Mouse (Mus musculus) megakaryocyte, embryonic 14.5 days (primary cell): ENCODE data around the gene Twf2. TPM values are rescaled to one million over a fixed set of nuclear protein-coding genes. Genes with fewer than 3 reads are reported as not detected.

Experiments used
- H3K27me3 ChIP-seq: replicated peaks from 2 replicates; pipeline ENCODE3; 2012; ENCODE audit warnings: inconsistent platforms
- H3K36me3 ChIP-seq: replicated peaks from 2 replicates; pipeline ENCODE3; 2012; ENCODE audit warnings: low read length, inconsistent platforms, mixed read lengths
- H3K4me1 ChIP-seq: 2 replicates; pipeline ENCODE4 v1.6.1; 2012; ENCODE audit warnings: inconsistent platforms
- H3K4me3 ChIP-seq: replicated peaks from 2 replicates; pipeline ENCODE3; 2012; ENCODE audit warnings: moderate library complexity, mild to moderate bottlenecking, inconsistent platforms
- H3K9me3 ChIP-seq: 2 replicates; pipeline ENCODE4 v1.6.1; 2012; ENCODE audit warnings: inconsistent platforms
- FLI1 ChIP-seq: IDR thresholded peaks from 2 replicates; pipeline ENCODE4 v1.6.1; 2012; ENCODE audit warnings: low read length, inconsistent platforms, mixed read lengths
- GATA1 ChIP-seq: IDR thresholded peaks from 3 replicates; pipeline ENCODE4 v1.6.1; 2012; ENCODE audit warnings: mixed read lengths, low read length, inconsistent platforms, borderline replicate concordance
- polyA plus RNA-seq: library from polyadenylated mRNA; stranded (reverse); fragments of >175 nt; gene quantifications from 2 replicates; pipeline ENCODE4 v1.2.3, GENCODE M21; 2012; ENCODE audit warnings: low replicate concordance; ENCODE audit not compliant: insufficient read depth

The Twf2 gene
- polyA plus RNA-seq, 1 experiment = 149 TPM

DNA sequence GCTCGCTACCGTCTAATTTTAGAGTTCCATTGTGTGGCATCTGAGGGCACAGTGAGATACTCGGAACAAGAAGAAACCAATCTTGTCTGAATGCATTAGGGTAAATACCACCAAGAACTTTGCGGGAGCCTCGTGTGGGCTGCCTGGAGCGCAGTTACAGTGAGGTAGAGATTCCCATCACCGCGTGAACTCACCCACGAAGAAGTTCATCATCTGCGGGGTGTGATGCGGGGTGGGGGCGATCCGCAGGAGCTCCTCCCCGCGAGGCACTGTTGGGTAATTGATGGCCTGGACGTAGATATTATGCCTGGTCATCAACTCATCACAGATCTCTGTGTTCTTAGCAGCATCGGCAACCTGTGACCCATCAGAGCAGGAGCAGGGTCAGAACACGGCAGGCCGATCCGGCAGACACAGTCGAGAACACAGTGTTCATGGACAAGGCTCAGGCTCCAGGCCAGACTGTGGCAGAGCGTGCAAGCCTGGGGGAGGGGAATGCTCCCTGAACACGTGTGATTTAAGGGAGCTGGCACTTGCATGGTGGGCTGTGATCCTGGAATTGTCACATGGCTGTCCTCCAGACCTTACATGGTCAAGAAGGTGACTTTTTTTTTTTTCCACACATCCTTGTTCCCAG is 32.4 kb downstream of the Twf2 start:
- H3K9me3 ChIP-seq = no peaks in the 10 kb centered on the region
- TF ChIP-seq GATA1 = no peak
- TF ChIP-seq FLI1 = no peak
- peaks cover 2% of the 10 kb centered on the region for H3K27me3 ChIP-seq
- H3K4me3 ChIP-seq = no peak overlapping the region
- H3K36me3 ChIP-seq = peaks cover 79% of the 10 kb centered on the region
- peaks cover 13% of the 10 kb centered on the region for H3K4me1 ChIP-seq

GRCm38 (mm10) chr9:106236156-106236817 is 33.4 kb downstream of the Twf2 start:
- no peaks in the 10 kb centered on the region for H3K9me3 ChIP-seq
- H3K4me1 ChIP-seq = peaks cover 3% of the 10 kb centered on the region
- peaks cover 1% of the 10 kb centered on the region for H3K27me3 ChIP-seq
- TF ChIP-seq FLI1 (no peak), GATA1 (no peak)
- H3K4me3 ChIP-seq = no peak overlapping the region
- peaks cover 89% of the 10 kb centered on the region for H3K36me3 ChIP-seq

DNA sequence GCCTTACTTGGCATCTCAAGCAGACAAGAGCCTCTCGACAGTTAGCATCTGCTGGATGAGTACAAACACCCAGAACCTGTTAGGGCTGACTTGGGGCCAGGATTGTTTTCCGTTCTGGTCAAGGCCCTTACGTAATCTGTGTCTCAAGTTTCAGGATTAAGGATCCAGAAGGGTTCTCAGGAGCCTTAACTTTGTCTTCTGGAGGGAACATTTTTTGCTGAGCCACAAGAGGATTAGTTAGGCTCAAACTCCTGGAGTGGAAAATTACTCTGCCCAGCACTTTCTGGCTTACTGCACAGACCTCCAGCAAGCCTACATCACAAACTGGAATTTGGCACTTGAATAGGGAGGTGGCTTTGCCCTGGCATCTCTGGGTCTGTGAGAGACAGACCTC is 33.9 kb downstream of the Twf2 start:
- TF ChIP-seq FLI1 = no peak
- TF ChIP-seq GATA1 = no peak
- H3K36me3 ChIP-seq = peaks cover 94% of the 10 kb centered on the region
- H3K9me3 ChIP-seq = no peaks in the 10 kb centered on the region
- no peaks in the 10 kb centered on the region for H3K4me1 ChIP-seq
- no peaks in the 10 kb centered on the region for H3K27me3 ChIP-seq
- no peak overlapping the region for H3K4me3 ChIP-seq

DNA sequence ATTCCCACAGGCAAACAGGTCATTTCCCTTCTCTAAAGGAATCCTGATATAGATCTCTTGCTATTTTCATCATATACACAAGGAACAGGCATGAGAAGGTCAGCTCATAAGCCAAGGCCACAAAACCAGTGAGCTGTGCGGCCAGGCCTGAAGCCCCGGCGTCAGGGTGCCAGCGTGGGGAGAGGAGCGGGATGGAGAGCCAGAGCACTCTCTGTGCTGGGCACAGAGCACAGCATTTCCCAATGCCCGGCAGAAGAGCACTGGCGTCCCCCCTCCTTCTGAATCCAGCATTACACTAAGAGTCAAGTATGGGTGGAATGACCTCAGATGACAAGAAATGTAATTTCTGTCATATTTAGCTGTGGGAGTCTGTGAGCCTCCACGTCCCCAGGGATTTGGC is 34.5 kb downstream of the Twf2 start:
- Histone ChIP-seq H3K4me3 (no peak overlapping the region), H3K9me3 (no peaks in the 10 kb centered on the region), H3K36me3 (peaks cover 99% of the 10 kb centered on the region), H3K4me1 (no peaks in the 10 kb centered on the region), H3K27me3 (no peaks in the 10 kb centered on the region)
- TF ChIP-seq FLI1 (no peak), GATA1 (no peak)

DNA sequence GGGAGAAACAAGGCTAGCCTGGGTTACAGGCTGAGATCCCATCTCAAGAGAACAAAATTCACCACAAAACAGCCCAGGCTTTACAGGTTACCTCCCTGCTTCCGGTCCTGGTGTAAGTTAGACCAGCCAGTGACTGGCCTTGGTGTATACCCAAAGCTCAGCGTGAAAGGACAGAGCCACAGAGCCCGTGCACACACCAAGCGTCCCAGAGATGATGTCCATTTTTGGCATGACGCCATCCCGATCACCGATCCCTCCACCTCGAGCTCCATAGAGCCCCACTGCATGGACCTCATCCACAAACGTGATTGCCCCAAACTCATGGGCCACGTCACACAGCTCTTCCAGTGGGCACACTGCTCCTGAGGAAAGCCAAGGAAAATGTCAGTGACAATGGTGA is 35.0 kb downstream of the Twf2 start:
- Histone ChIP-seq H3K4me1 (peaks cover 3% of the 10 kb centered on the region; the same call in 1 of the 2 replicates), H3K36me3 (peaks cover 99% of the 10 kb centered on the region), H3K4me3 (no peak overlapping the region), H3K9me3 (no peaks in the 10 kb centered on the region), H3K27me3 (no peaks in the 10 kb centered on the region)
- TF ChIP-seq FLI1 (no peak), GATA1 (no peak)

- peaks cover 84% of the 10 kb centered on the region for H3K36me3 ChIP-seq
- no peaks in the 10 kb centered on the region for H3K9me3 ChIP-seq
- no peak for TF ChIP-seq GATA1
- TF ChIP-seq FLI1 = no peak
- H3K4me1 ChIP-seq = peaks cover 23% of the 10 kb centered on the region
- H3K4me3 ChIP-seq = no peak overlapping the region
- H3K27me3 ChIP-seq = no peaks in the 10 kb centered on the region
These were observed 38.7 kb downstream of the Twf2 start for GRCm38 (mm10) chr9:106241541-106242164.

DNA sequence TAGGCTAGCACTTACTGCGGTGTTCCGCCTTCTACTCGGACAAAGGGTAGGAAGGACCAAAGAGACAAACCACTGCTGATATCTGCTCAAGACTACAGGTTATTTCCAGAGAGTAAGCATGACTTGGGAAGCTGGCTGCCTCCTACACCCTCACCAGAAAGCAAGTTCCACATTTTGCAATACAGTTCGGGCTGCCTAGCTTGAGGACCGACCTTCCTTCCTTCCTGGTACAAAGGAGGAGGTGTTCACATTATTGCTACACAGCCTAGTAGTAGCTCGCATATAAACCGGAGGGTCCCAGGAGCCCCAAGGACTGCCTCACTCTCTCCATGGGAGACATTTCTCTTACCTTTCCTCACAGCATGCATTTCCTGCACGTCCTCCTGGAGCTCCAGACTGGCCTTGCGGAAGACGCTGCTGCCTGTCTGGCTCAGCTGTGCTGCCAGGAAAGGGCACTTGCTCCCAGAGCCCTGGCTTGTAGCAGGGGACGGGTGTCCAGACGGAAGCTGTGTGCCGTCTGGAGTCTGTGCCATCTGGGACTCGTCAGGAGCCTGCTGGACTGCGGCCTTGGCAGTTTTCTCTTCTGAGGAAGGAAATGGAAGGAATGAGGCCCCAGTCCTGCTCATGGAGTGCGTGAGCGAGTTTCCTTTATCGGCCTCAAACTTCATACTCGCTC is 40.0 kb downstream of the Twf2 start:
- peaks cover 33% of the 10 kb centered on the region for H3K4me1 ChIP-seq
- H3K36me3 ChIP-seq = peaks cover 71% of the 10 kb centered on the region
- TF ChIP-seq GATA1 (no peak), FLI1 (no peak)
- H3K9me3 ChIP-seq = no peaks in the 10 kb centered on the region
- H3K27me3 ChIP-seq = no peaks in the 10 kb centered on the region
- H3K4me3 ChIP-seq = peak overlapping the region; percentile 56

DNA sequence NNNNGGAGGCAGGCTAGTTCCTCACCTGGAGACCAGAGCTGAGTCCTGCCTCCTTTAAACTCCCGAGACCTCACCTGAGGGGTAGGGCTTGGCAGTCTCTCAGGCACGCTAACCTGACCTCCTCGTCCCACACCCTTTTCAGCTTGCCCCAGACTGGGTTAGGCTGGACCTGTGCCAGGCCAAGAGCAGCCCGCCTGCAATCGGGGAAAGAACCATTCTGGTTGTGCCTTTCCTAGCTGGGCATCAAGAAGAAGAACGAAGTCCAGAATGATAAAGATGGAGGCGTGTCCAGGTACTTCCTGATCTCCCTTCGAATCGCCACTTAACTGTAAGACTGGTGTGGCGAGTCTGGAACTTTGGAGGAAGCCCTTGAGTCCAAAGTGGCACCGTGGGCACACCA is 46.6 kb downstream of the Twf2 start:
- no peak for TF ChIP-seq GATA1
- no peak for TF ChIP-seq FLI1
- Histone ChIP-seq H3K4me3 (no peak overlapping the region), H3K27me3 (peaks cover 8% of the 10 kb centered on the region), H3K36me3 (peaks cover 15% of the 10 kb centered on the region), H3K4me1 (peaks cover 58% of the 10 kb centered on the region), H3K9me3 (peaks cover 3% of the 10 kb centered on the region; the same call in 1 of the 2 replicates)

DNA sequence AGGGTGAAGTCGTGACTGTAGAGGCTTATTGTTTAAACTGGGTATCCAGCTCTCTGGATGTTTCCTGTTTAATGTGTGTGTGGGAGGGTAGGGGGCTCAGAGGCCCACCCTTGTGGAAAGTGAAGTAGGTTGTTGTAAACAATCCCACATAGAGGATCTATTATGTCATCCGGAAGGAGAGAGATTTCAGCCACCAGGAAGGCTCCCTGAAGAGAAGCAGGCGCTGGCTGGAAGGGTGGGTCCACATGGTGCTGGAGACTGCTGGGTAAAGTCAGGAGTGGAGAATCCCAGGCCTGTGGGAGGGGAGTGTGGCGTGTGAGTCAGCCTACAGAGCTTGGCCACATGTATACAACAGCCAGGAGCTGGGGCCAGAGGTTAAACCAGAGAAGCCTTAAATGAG is 47.3 kb downstream of the Twf2 start:
- peaks cover 8% of the 10 kb centered on the region for H3K36me3 ChIP-seq
- no peak for TF ChIP-seq GATA1
- TF ChIP-seq FLI1 = no peak
- peaks cover 3% of the 10 kb centered on the region; the same call in 1 of the 2 replicates for H3K9me3 ChIP-seq
- no peak overlapping the region for H3K4me3 ChIP-seq
- peaks cover 52% of the 10 kb centered on the region for H3K4me1 ChIP-seq
- H3K27me3 ChIP-seq = peaks cover 8% of the 10 kb centered on the region
